Mouse (Mus musculus) Patski (cell line): ENCODE results near the gene Slc25a39. TPM values are rescaled to one million over a fixed set of nuclear protein-coding genes. Genes with fewer than 3 reads are reported as not detected.

Source experiments
- ATAC-seq: fragments of 100-300 bp; one replicate; pipeline ENCODE4 v1.8.0; 2021
- CTCF ChIA-PET: fragments of 350-600 bp; sonication (Branson Sonifier 250); formaldehyde crosslinking; loops from one replicate; lab custom pipeline; 2022; ENCODE audit warnings: inconsistent platforms; lab: Charles Lee
- POLR2A ChIA-PET: fragments of 350-600 bp; sonication (Branson Sonifier 250); formaldehyde crosslinking; loops from one replicate; lab custom pipeline; 2022; ENCODE audit warnings: antibody characterized with exemption, inconsistent platforms; lab: Charles Lee
- DNase-seq: peaks from one replicate; pipeline ENCODE4 v3.0.0-alpha.2; 2011; ENCODE audit warnings: low read depth, low spot score
- H3K27me3 ChIP-seq: fragments of 371-371 bp; one replicate; pipeline ENCODE4 v1.5.1; 2021
- CTCF ChIP-seq: fragments of 100-300 bp; IDR thresholded peaks from one replicate; pipeline ENCODE4 v1.5.1; 2021
- in situ Hi-C: fragments of 300-500 bp; cut with MboI; formaldehyde crosslinking; loops from 3 replicates; pipeline ENCODE4 v1.11.1; 2018; ENCODE audit warnings: low pct_unique_long_range_greater_than_20kb, mixed read lengths
- polyA plus RNA-seq: library from polyadenylated mRNA; unstranded; gene quantifications from one replicate; pipeline ENCODE4 v1.2.3, GENCODE M21; 2021

The Slc25a39 gene
- polyA plus RNA-seq, 1 experiment from 2014 or later = 388 TPM

DNA sequence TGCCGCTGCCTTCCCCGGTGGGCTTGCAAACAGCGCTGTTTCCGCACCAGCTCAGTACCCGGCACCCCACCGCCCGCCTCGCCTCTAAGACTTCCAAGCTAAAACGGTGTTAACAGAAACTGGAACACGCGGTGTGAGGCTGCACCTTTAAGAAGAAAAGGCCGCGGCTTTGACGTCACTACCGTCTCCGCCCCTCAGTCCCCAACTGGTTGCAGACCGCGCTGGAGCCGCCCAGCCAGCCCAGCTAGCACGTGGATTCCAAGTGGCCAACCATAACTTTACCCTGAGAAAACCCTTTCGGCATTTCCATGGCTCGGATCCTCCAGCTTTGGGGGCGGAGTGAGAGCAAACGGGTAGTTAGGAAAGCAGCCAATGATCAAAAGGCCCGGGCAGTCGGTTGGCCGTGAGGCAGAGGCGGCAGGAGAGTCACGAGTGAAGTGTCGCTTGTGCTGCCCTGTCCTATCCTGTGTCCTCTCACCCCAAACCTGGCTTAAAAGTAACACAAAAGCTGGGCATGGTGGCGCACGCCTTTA, 664 bp upstream of the Slc25a39 start:
- CTCF ChIA-PET = interaction anchor here (1.3 to 7.1 kb wide), 2 partner anchors 22 to 100 kb away, joined by 3 to 46 read pairs; no protein-coding TSS in a partner anchor
- DNase-seq (peak; percentile 96), ATAC-seq (peak; percentile 56)
- in situ Hi-C loops = loop anchor here (5.0 kb wide), 1 partner anchor 86 kb away; no protein-coding TSS in a partner anchor
- H3K27me3 ChIP-seq = no peaks in the 10 kb centered on the region
- no peak for TF ChIP-seq CTCF
- POLR2A ChIA-PET = interaction anchor here (0.6 to 10.8 kb wide), 6 partner anchors 23 to 142 kb away, joined by 3 to 110 read pairs (median 4); partner anchors contain the start of genes Tmub2 and Ubtf

DNA sequence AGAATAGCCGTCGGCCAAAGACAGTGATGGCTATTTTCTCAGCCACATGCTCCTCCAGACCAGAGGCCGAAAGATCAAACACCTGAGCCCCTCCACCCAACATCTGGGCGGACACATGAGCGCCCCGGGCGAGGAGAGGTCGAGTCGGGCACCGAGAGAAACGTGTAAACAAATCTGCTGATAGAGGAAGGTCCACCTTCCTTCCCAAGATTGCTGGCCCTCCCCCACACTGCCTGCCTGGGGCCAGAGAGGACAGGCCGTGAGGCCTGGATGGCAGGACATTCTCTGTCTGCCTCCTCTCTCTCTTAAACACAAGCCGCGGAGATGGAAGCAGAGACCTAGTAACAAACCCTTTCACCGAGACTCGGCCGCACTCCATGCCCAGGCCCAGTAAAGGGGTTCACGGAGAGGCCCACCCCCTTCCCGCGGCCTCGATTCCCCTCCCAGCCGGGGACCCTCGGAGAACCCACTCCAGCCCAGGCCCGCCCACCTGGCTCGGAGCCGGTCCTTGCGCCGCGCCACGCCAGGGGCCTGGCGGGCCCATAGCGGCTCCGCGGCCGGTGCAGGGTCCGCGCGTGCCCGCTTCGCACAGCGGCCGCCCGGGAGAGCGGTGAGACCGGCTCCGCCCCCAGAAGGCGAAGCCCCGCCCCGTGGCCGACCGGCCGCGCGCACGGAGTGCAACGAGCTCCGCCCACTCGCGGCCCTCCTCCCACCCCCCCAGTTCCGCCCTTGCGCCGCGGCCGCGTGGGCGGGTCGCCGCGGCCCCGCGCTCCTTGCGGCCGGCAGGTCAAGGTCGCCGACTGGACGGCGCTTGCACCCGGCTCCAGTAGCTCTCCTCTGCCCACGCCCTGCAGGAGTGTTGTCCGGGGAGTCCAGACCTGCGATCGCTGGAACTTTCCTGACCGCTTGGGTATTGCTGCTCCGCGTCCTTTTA, 579 bp downstream of the Slc25a39 start:
- DNase-seq (no peak), ATAC-seq (peak; percentile 44)
- POLR2A ChIA-PET = interaction anchor here (0.6 to 10.8 kb wide), 11 partner anchors 13 to 130 kb away, joined by 3 to 110 read pairs (median 3); partner anchors contain the start of genes Tmub2 and Ubtf
- TF ChIP-seq CTCF = no peak
- CTCF ChIA-PET = interaction anchor here (0.8 to 7.1 kb wide), 2 partner anchors 92 to 99 kb away, joined by 3 to 46 read pairs; no protein-coding TSS in a partner anchor
- in situ Hi-C loops = loop anchor here (5.0 kb wide), 1 partner anchor 85 kb away; no protein-coding TSS in a partner anchor
- no peaks in the 10 kb centered on the region for H3K27me3 ChIP-seq

DNA sequence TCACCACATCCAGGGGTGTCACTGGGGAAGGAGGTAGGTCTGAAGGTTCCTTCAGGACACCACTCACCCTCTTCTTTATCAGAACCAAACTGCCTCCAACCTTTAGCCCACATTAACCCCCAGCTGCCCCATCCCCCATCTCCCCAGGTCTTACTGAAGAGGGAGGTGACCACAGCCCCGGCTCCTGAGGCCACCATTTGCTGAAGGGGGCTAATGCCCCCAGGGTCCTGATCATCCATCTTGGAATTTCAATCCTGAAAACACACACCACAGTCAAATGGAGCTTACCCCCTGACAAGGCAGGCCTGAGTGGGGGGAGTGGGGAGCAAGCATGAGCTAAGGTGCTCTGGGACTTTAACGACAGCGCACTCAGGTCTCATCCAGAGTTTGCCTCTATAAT, 1.3 kb downstream of the Slc25a39 start:
- H3K27me3 ChIP-seq = no peaks in the 10 kb centered on the region
- ChIA-PET POLR2A (interaction anchor here (0.7 to 10.8 kb wide), 8 partner anchors 12 to 121 kb away, joined by 3 to 110 read pairs (median 4); partner anchors contain the start of genes Tmub2 and Ubtf), CTCF (interaction anchor here (0.8 to 7.1 kb wide), 2 partner anchors 91 to 98 kb away, joined by 3 to 46 read pairs; no protein-coding TSS in a partner anchor)
- no peak for ATAC-seq
- in situ Hi-C loops = loop anchor here (5.0 kb wide), 1 partner anchor 84 kb away; no protein-coding TSS in a partner anchor
- no peak for TF ChIP-seq CTCF
- no peak for DNase-seq

DNA sequence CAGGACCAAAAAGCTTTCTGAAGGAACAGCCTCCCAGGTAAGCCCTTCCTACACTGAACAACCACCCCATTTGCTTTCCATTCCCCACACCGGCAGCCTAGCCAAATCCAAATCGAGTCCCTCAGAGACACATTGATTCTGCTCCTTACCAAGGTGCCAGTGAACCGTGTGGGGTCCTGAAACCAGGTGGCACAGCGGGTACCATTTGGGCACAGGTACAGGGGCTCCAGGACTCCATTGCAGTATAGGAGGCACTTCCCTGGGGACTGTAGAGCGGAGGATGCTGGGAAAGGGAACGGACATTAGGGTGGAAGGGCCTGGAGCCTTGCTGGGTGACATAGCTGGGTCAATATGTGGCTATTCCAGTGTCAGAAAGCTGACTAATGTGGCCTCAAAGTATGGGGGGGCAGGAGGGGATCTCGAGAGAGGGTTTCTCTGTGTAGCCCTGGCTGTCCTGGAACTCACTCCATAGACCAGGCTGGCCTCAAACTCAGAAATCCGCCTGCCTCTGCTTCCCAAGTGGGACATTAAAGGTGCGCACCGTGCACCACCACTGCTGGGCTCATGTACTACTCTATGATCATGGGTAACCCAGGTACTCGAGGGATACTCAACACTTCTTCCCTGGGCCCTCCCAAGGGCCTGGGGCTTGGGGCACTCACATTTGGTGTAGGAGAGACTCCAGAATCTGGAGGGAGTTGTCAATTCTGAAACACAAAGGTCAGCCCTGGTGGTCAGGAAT, 2.0 kb downstream of the Slc25a39 start:
- DNase-seq (no peak), ATAC-seq (no peak)
- TF ChIP-seq CTCF = no peak
- in situ Hi-C loops = loop anchor here (5.0 kb wide), 1 partner anchor 83 kb away; no protein-coding TSS in a partner anchor
- ChIA-PET POLR2A (interaction anchor here (1.1 to 10.8 kb wide), 5 partner anchors 11 to 97 kb away, joined by 4 to 110 read pairs (median 5); partner anchors contain the start of gene Ubtf), CTCF (no interaction called here)
- H3K27me3 ChIP-seq = no peaks in the 10 kb centered on the region

DNA sequence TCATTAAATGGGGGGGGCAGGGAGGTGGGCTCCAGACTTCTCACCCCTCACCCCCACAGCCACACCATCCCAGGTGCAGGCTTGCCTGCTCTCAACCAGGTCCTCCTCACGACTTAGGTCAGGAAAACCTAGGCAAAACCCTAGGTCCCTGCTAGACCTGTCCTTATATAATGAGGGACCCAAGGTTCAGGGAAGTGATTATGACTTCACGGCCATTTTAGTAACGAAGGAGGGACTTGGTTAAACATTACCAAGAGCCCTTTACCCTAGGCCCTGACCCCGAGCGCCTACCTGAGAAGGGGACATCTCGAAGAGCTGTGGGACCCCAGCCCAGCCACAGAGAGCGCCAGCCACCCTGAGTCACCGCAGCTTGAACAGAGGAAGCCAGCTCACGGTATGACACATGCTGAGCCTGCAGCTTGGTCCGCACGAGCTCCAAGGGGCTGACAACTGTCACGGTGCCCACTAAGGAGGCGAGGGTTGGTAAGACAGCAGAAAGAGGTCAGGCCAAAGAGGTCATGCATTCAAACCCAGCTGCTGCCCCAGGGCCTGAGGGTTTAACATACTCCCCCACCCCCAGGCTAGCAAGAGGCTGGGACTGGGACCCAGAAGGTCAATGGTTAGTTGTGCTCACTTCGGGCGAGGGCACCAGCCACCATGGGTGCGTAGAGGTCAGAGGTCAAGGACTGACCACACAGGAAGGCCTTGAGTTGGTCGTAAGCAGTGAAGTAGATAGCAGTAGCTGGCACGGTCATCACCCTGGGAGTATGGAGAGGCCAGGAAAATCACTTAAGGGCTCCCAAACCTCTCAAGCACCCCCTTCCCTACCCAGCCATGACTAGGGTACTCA, 3.4 kb downstream of the Slc25a39 start:
- no peak for TF ChIP-seq CTCF
- no peaks in the 10 kb centered on the region for H3K27me3 ChIP-seq
- in situ Hi-C loops = loop anchor here (5.0 kb wide), 1 partner anchor 82 kb away; no protein-coding TSS in a partner anchor
- ATAC-seq = no peak
- POLR2A ChIA-PET = interaction anchor here (10.8 kb wide), 1 partner anchor 86 kb away, joined by 110 read pairs; the partner anchor contains the start of gene Ubtf
- CTCF ChIA-PET = interaction anchor here (1.3 kb wide), 1 partner anchor 7 kb away, joined by 3 read pairs; no protein-coding TSS in a partner anchor
- DNase-seq = no peak

DNA sequence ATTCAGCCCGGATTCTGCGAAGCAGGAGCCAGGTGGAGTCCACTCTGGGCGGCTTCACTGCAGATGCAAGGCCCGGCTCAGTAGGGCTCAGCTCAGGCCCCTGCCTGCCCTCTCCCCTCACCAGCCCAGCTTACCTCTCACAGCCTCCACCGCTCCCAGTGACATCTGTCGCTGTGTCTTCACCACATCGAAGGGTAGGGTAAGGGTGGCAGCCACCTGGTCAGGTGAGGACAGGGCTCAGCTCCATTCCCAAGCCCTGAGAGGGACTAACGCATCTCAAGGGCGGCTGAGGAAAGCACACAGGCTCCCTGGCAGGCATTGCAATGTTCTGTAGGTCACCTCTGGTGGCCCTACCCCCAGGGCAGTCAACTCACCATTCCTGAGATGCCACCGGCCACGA, 4.1 kb downstream of the Slc25a39 start:
- H3K27me3 ChIP-seq = no peaks in the 10 kb centered on the region
- CTCF ChIA-PET = interaction anchor here (1.3 kb wide), 1 partner anchor 8 kb away, joined by 3 read pairs; no protein-coding TSS in a partner anchor
- no peak for DNase-seq
- POLR2A ChIA-PET = interaction anchor here (10.8 kb wide), 1 partner anchor 85 kb away, joined by 110 read pairs; the partner anchor contains the start of gene Ubtf
- in situ Hi-C loops = no loop called here
- no peak for ATAC-seq
- no peak for TF ChIP-seq CTCF

DNA sequence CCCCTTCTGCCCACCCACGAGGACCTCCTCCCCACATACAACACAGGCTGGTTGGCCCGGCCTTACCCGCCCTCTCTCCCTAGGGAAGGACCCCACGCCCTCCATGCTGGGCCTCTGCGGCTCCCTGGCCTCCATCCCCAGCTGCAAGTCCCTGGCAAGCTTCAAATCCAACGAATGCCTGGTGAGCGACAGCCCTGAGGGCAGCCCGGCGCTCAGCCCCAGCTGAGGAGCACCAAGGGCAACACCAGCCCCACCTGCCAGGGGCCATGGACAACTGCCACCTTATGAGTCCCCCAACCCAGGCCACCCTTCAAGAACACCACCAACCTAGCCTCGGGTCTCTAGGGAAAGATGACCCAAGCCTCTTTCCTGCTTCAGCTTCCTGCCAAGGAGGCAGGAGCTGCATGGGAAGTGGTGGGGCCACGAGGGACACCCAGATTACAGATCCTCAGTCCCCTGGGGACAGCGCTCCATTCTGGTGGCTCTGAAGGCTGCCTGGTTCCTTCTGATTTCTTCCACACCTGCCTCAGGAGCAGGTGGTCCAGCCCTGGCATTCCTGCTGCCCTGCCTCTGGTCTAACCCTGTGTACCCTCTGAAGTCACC, 5.7 kb downstream of the Slc25a39 start:
- H3K27me3 ChIP-seq = no peaks in the 10 kb centered on the region
- DNase-seq (no peak), ATAC-seq (no peak)
- POLR2A ChIA-PET = interaction anchor here (10.8 kb wide), 1 partner anchor 83 kb away, joined by 110 read pairs; the partner anchor contains the start of gene Ubtf
- CTCF ChIA-PET = no interaction called here
- in situ Hi-C loops = no loop called here
- TF ChIP-seq CTCF = no peak

DNA sequence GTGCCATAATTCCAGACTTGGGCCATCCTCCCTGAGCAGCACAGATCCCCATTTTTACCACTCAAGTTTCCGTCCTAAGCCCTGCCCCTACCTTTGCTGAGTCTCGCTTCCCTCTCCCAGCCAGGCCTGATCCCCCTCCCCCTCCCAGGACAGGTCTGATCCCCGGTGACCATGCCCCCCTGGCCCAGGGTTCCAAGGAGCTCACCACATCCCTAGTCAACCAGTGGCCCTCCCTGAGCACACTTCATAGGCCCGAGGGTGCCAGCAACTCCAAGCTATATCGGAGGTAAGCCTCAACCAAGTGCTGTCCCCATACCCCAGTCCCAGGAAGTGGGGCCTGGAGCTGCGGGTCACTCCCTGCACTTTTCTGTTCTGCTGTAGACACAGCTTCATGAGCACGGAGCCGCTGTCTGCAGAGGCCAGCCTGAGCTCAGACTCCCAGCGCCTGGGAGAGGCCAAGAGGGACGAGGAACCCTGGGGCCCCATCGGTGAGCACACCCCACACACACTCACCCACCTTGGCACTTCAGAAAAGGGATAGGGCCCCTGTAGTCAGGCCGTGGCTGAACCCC, 7.1 kb downstream of the Slc25a39 start:
- in situ Hi-C loops = no loop called here
- H3K27me3 ChIP-seq = no peaks in the 10 kb centered on the region
- ATAC-seq (no peak), DNase-seq (no peak)
- ChIA-PET POLR2A (interaction anchor here (1.0 to 1.1 kb wide), 2 partner anchors 25 to 82 kb away, joined by 3 to 4 read pairs; no protein-coding TSS in a partner anchor), CTCF (interaction anchor here (0.6 to 1.1 kb wide), 2 partner anchors 31 to 66 kb away, joined by 3 to 4 read pairs; no protein-coding TSS in a partner anchor)
- no peak for TF ChIP-seq CTCF
